16 mouse cellular contexts compared by ENCODE assay signal in genomic region chr13:75930660-75931059, GRCm38 (mm10). TPM values are rescaled to one million over a fixed set of nuclear protein-coding genes. Genes with fewer than 3 reads are reported as not detected.
DNase-seq lines count a peak whose midpoint lies in the region; ATAC-seq and TF ChIP-seq lines count a peak whose summit lies in the region.
"Had no signal": no experiment of that assay in that cellular context is flagged by ENCODE, and none has a peak within 500 bp of the region (broad histone marks: within the 10 kb centered on the region; RNA-seq: fewer than 3 reads in every experiment).

No protein-coding gene starts in this region.

- H3K27me3 ChIP-seq in heart, embryonic 12.5 days (replicated peaks), result no peaks in the 10 kb centered on the region
- H3K27me3 ChIP-seq in kidney, embryonic 16.5 days (ENCODE audit: insufficient read depth, low read length), result no peaks in the 10 kb centered on the region
- no peaks in the 10 kb centered on the region for H3K27me3 ChIP-seq in stomach, embryonic 15.5 days (replicated peaks)
- no peaks in the 10 kb centered on the region for H3K27me3 ChIP-seq in stomach, postnatal 0 days (ENCODE audit: control insufficient read depth, insufficient read depth, low read length)
- H3K27me3 ChIP-seq: limb, embryonic 13.5 days had no signal

- no peak overlapping the region for H3K4me2 ChIP-seq in heart, embryonic 12.5 days
- no peak overlapping the region for H3K4me2 ChIP-seq in kidney, embryonic 16.5 days (replicated peaks; ENCODE audit: low read depth, low read length)
- no peak overlapping the region for H3K4me2 ChIP-seq in stomach, embryonic 15.5 days
- H3K4me2 ChIP-seq in stomach, postnatal 0 days (replicated peaks; ENCODE audit: low read depth), result no peak overlapping the region
- H3K4me2 ChIP-seq: limb, embryonic 13.5 days had no signal

- no peak overlapping the region for H3K9ac ChIP-seq in heart, embryonic 12.5 days
- no peak overlapping the region for H3K9ac ChIP-seq in kidney, embryonic 16.5 days (replicated peaks; ENCODE audit: low read length)
- H3K9ac ChIP-seq in stomach, embryonic 15.5 days, result no peak overlapping the region
- no peak overlapping the region for H3K9ac ChIP-seq in stomach, postnatal 0 days (ENCODE audit: low read length)
- H3K9ac ChIP-seq: limb, embryonic 13.5 days had no signal

- H3K36me3 ChIP-seq in heart, embryonic 12.5 days, result peaks cover 28% of the 10 kb centered on the region
- H3K36me3 ChIP-seq in kidney, embryonic 16.5 days (ENCODE audit: insufficient read depth, low read length), result peaks cover 23% of the 10 kb centered on the region
- no peaks in the 10 kb centered on the region for H3K36me3 ChIP-seq in stomach, embryonic 15.5 days
- H3K36me3 ChIP-seq in stomach, postnatal 0 days (ENCODE audit: control insufficient read depth, insufficient read depth, low read length), result no peaks in the 10 kb centered on the region

- no peaks in the 10 kb centered on the region for H3K9me3 ChIP-seq in heart, embryonic 12.5 days (replicated peaks)
- H3K9me3 ChIP-seq in kidney, embryonic 16.5 days (ENCODE audit: low read length), result no peaks in the 10 kb centered on the region
- no peaks in the 10 kb centered on the region for H3K9me3 ChIP-seq in stomach, embryonic 15.5 days
- no peaks in the 10 kb centered on the region for H3K9me3 ChIP-seq in stomach, postnatal 0 days (ENCODE audit: control insufficient read depth, low read length)
- H3K9me3 ChIP-seq: embryonic facial prominence, embryonic 10.5 days; G1E; limb, embryonic 13.5 days had no signal

- H3K4me3 ChIP-seq in heart, embryonic 12.5 days, result no peak overlapping the region
- no peak overlapping the region for H3K4me3 ChIP-seq in kidney, embryonic 16.5 days (ENCODE audit: low read length)
- no peak overlapping the region for H3K4me3 ChIP-seq in stomach, embryonic 15.5 days (replicated peaks)
- H3K4me3 ChIP-seq in stomach, postnatal 0 days (ENCODE audit: low read depth, low read length), result no peak overlapping the region
- H3K4me3 ChIP-seq: embryonic facial prominence, embryonic 10.5 days; limb, embryonic 13.5 days had no signal

- no peak for DNase-seq in heart, postnatal 4 days
- no peak for DNase-seq in kidney, adult 8-10 months
- no peak for DNase-seq in stomach, postnatal 0 days (ENCODE audit: low spot score)
- no peak for DNase-seq in frontal cortex, postnatal 36 days (ENCODE audit: low spot score in 2 of 2)
- DNase-seq: lung, adult 18-20 months had no signal

- TF ChIP-seq EP300 in stomach, postnatal 0 days (optimal IDR thresholded peaks at IDR 0.05), result no peak

- WGBS in heart, embryonic 12.5 days, result 62% methylated on average over 2 of the region's 2 CpGs
- 47% methylated on average over 2 of the region's 2 CpGs for WGBS in kidney, embryonic 16.5 days
- WGBS in stomach, embryonic 15.5 days, result 50% methylated on average over 2 of the region's 2 CpGs
- WGBS in stomach, postnatal 0 days, result 57% methylated on average over 2 of the region's 2 CpGs

- H3K27ac ChIP-seq in heart, embryonic 12.5 days (ENCODE audit: poor library complexity, severe bottlenecking), result peak overlapping the region; percentile 68
- 0 out of 2 replicates have a peak overlapping the region, but pooled peaks have one; percentile 24 for H3K27ac ChIP-seq in kidney, embryonic 16.5 days (ENCODE audit: low read length)
- H3K27ac ChIP-seq in stomach, embryonic 15.5 days, result peak overlapping the region; percentile 16; the same call in 1 of the 2 replicates
- no peak overlapping the region for H3K27ac ChIP-seq in stomach, postnatal 0 days (replicated peaks)
- H3K27ac ChIP-seq: embryonic facial prominence, embryonic 10.5 days; limb, embryonic 13.5 days had no signal

- ATAC-seq in heart, embryonic 12.5 days (ENCODE audit: insufficient number of reproducible peaks, low FRiP score), result peak; percentile 2; the same call in 1 of the 2 replicates
- ATAC-seq in kidney, embryonic 16.5 days (ENCODE audit: low FRiP score, low TSS enrichment), result 0 out of 2 replicates have a peak, but pooled peaks have one; percentile 14
- ATAC-seq in stomach, embryonic 15.5 days (ENCODE audit: insufficient read depth, low FRiP score, low read depth), result no peak
- ATAC-seq in stomach, postnatal 0 days (ENCODE audit: low FRiP score, low TSS enrichment), result no peak
- no peak for ATAC-seq in erythroblast, adult 5-6 weeks (replicated peaks; ENCODE audit: low FRiP score, poor library complexity, severe bottlenecking)

- TF ChIP-seq CTCF in stomach, postnatal 0 days (IDR thresholded peaks at IDR 0.05; ENCODE audit: low read depth), result no peak

- H3K4me1 ChIP-seq in heart, embryonic 12.5 days (replicated peaks), result peaks cover 15% of the 10 kb centered on the region
- peaks cover 11% of the 10 kb centered on the region for H3K4me1 ChIP-seq in kidney, embryonic 16.5 days (ENCODE audit: insufficient read depth, low read length)
- 0 out of 2 replicates have a peak, but pooled peaks cover 7% of the 10 kb centered on the region for H3K4me1 ChIP-seq in stomach, embryonic 15.5 days
- H3K4me1 ChIP-seq in stomach, postnatal 0 days (replicated peaks; ENCODE audit: control insufficient read depth, insufficient read depth), result no peaks in the 10 kb centered on the region

RNA-seq across cellular contexts. Expression of gene Rhobtb3, which starts 13.1 kb away (rescaled TPM):
- polyA plus RNA-seq in heart, embryonic 12.5 days (2016; fragmentation: Nextera tagmentation; extraction: Ambion mirVana), result 34.1 and 35.8 TPM in 2 replicates
- total RNA-seq in heart, postnatal 4 days (2021), result 10 to 100 TPM; 27.1 to 29.5 TPM
- 31.2 and 32.0 TPM in 2 replicates for polyA plus RNA-seq in kidney, embryonic 16.5 days (2015; fragmentation: Nextera tagmentation; extraction: Ambion mirVana)
- polyA plus RNA-seq in stomach, embryonic 15.5 days (2015; fragmentation: Nextera tagmentation; extraction: Ambion mirVana), result 29.7 and 32.1 TPM in 2 replicates
- 9.1 and 10.0 TPM in 2 replicates for polyA plus RNA-seq in stomach, postnatal 0 days (2015; fragmentation: Nextera tagmentation; extraction: Ambion mirVana)
- total RNA-seq in erythroblast, adult 5-6 weeks (2015; ENCODE audit: low replicate concordance), result 0.63 and 0.96 TPM in 2 replicates
- total RNA-seq in erythroblast, adult 5-6 weeks (2017; ENCODE audit: low replicate concordance), result 0.28 and 1.4 TPM in 2 replicates

RNA-seq across cellular contexts. Expression of gene Spata9, which starts 36.3 kb away (rescaled TPM):
- 0.18 and 0.22 TPM in 2 replicates for polyA plus RNA-seq in heart, embryonic 12.5 days (2016; fragmentation: Nextera tagmentation; extraction: Ambion mirVana)
- under 1 TPM in 1 of 2 experiments, not detected in 1; 0.29 TPM for total RNA-seq in heart, postnatal 4 days (2021)
- 0.80 and 1.0 TPM in 2 replicates for polyA plus RNA-seq in kidney, embryonic 16.5 days (2015; fragmentation: Nextera tagmentation; extraction: Ambion mirVana)
- 0.71 and 0.95 TPM in 2 replicates for polyA plus RNA-seq in stomach, embryonic 15.5 days (2015; fragmentation: Nextera tagmentation; extraction: Ambion mirVana)
- 0.30 and 0.42 TPM in 2 replicates for polyA plus RNA-seq in stomach, postnatal 0 days (2015; fragmentation: Nextera tagmentation; extraction: Ambion mirVana)
- total RNA-seq in erythroblast, adult 5-6 weeks (2015; ENCODE audit: low replicate concordance), result not detected in 2 replicates
- not detected in 2 replicates for total RNA-seq in erythroblast, adult 5-6 weeks (2017; ENCODE audit: low replicate concordance)
- total RNA-seq: adrenal gland, postnatal 25 days; gastrocnemius, postnatal 10 days; heart, postnatal 25 days; left cerebral cortex, adult 18-20 months had no signal
- polyA plus RNA-seq: G1E had no signal

Comparison
In these comparisons a context has a peak if more than half of its experiments do, and no peak if none do; other contexts are left out.
1. ATAC-seq: peak in heart, embryonic 12.5 days (single experiment) and kidney, embryonic 16.5 days (single experiment); none in stomach, embryonic 15.5 days (single experiment), stomach, postnatal 0 days (single experiment) and erythroblast, adult 5-6 weeks (single experiment).